In genomic region chr19:42539414-42540189, GRCm38 (mm10) we compare ENCODE assay signal across 10 mouse cellular contexts. TPM values are rescaled to one million over a fixed set of nuclear protein-coding genes. Genes with fewer than 3 reads are reported as not detected.
A peak's percentile ranks its signal among the peaks of the same experiment; 100 is the strongest.
DNase-seq lines count a peak whose midpoint lies in the region; ATAC-seq lines count a peak whose summit lies in the region.
"Had no signal": no experiment of that assay in that cellular context is flagged by ENCODE, and none has a peak within 500 bp of the region (broad histone marks: within the 10 kb centered on the region; RNA-seq: fewer than 3 reads in every experiment).

No protein-coding gene starts in this region.

- H3K4me3 ChIP-seq in embryonic facial prominence, embryonic 14.5 days (ENCODE audit: low read depth, low read length), result no peak overlapping the region
- no peak overlapping the region for H3K4me3 ChIP-seq in embryonic facial prominence, embryonic 10.5 days
- H3K4me3 ChIP-seq in neural tube, embryonic 11.5 days (ENCODE audit: low read depth, low read length), result no peak overlapping the region
- no peak overlapping the region for H3K4me3 ChIP-seq in neural tube, embryonic 15.5 days (replicated peaks)
- no peak overlapping the region for H3K4me3 ChIP-seq in limb, embryonic 13.5 days
- H3K4me3 ChIP-seq in midbrain, embryonic 10.5 days, result no peak overlapping the region
- H3K4me3 ChIP-seq: kidney, embryonic 15.5 days; neural tube, embryonic 12.5 days had no signal

- ATAC-seq in embryonic facial prominence, embryonic 14.5 days (ENCODE audit: low read depth), result no peak
- ATAC-seq in neural tube, embryonic 11.5 days (ENCODE audit: insufficient read depth, low FRiP score, low TSS enrichment), result no peak
- ATAC-seq in neural tube, embryonic 15.5 days (ENCODE audit: low FRiP score), result no peak
- ATAC-seq in limb, embryonic 13.5 days (ENCODE audit: low FRiP score, low read depth), result no peak

- no peaks in the 10 kb centered on the region for H3K36me3 ChIP-seq in embryonic facial prominence, embryonic 14.5 days (ENCODE audit: control insufficient read depth, insufficient read depth, low read length)
- no peaks in the 10 kb centered on the region for H3K36me3 ChIP-seq in embryonic facial prominence, embryonic 10.5 days (replicated peaks)
- no peaks in the 10 kb centered on the region for H3K36me3 ChIP-seq in neural tube, embryonic 11.5 days (ENCODE audit: control insufficient read depth, insufficient read depth, low read length)
- H3K36me3 ChIP-seq in neural tube, embryonic 15.5 days, result no peaks in the 10 kb centered on the region
- H3K36me3 ChIP-seq in limb, embryonic 13.5 days, result no peaks in the 10 kb centered on the region
- H3K36me3 ChIP-seq in midbrain, embryonic 10.5 days, result 0 out of 2 replicates have a peak, but pooled peaks cover 3% of the 10 kb centered on the region
- H3K36me3 ChIP-seq: kidney, embryonic 15.5 days; neural tube, embryonic 12.5 days had no signal

- H3K9ac ChIP-seq in embryonic facial prominence, embryonic 14.5 days (ENCODE audit: low read depth, low read length), result no peak overlapping the region
- H3K9ac ChIP-seq in neural tube, embryonic 11.5 days (ENCODE audit: low read length), result no peak overlapping the region
- H3K9ac ChIP-seq in neural tube, embryonic 15.5 days (replicated peaks), result no peak overlapping the region
- no peak overlapping the region for H3K9ac ChIP-seq in limb, embryonic 13.5 days
- H3K9ac ChIP-seq: kidney, embryonic 15.5 days; neural tube, embryonic 12.5 days had no signal

- H3K27ac ChIP-seq in embryonic facial prominence, embryonic 14.5 days (replicated peaks; ENCODE audit: low read depth, low read length), result no peak overlapping the region
- H3K27ac ChIP-seq in embryonic facial prominence, embryonic 10.5 days (replicated peaks), result no peak overlapping the region
- H3K27ac ChIP-seq in neural tube, embryonic 11.5 days (ENCODE audit: low read depth, low read length), result no peak overlapping the region
- no peak overlapping the region for H3K27ac ChIP-seq in neural tube, embryonic 15.5 days (replicated peaks)
- H3K27ac ChIP-seq in limb, embryonic 13.5 days, result 0 out of 2 replicates have a peak overlapping the region, but pooled peaks have one; percentile 15
- H3K27ac ChIP-seq in midbrain, embryonic 10.5 days (replicated peaks), result no peak overlapping the region
- H3K27ac ChIP-seq: kidney, embryonic 15.5 days; neural tube, embryonic 12.5 days had no signal

- no peak overlapping the region for H3K4me2 ChIP-seq in embryonic facial prominence, embryonic 14.5 days (ENCODE audit: low read depth, low read length)
- no peak overlapping the region for H3K4me2 ChIP-seq in neural tube, embryonic 11.5 days (ENCODE audit: low read depth)
- H3K4me2 ChIP-seq in neural tube, embryonic 15.5 days, result no peak overlapping the region
- H3K4me2 ChIP-seq in limb, embryonic 13.5 days (replicated peaks), result no peak overlapping the region
- H3K4me2 ChIP-seq: kidney, embryonic 15.5 days; neural tube, embryonic 12.5 days had no signal

- peak; percentile 34 for DNase-seq in embryonic facial prominence, embryonic 14.5 days (ENCODE audit: low spot score)
- no peak for DNase-seq in embryonic facial prominence, embryonic 10.5 days (ENCODE audit: low spot score)
- DNase-seq in neural tube, embryonic 11.5 days (ENCODE audit: low spot score), result peak; percentile 16
- DNase-seq in telencephalon, adult 2 months (ENCODE audit: low read depth, low spot score), result peak; percentile 16
- DNase-seq in testis, postnatal 10 days (ENCODE audit: low spot score), result no peak
- DNase-seq in midbrain, embryonic 10.5 days (ENCODE audit: low spot score), result no peak

- H3K9me3 ChIP-seq in embryonic facial prominence, embryonic 14.5 days (ENCODE audit: control insufficient read depth, low read length), result no peaks in the 10 kb centered on the region
- H3K9me3 ChIP-seq in embryonic facial prominence, embryonic 10.5 days, result no peaks in the 10 kb centered on the region
- no peaks in the 10 kb centered on the region for H3K9me3 ChIP-seq in neural tube, embryonic 11.5 days (ENCODE audit: control insufficient read depth, low read length)
- no peaks in the 10 kb centered on the region for H3K9me3 ChIP-seq in neural tube, embryonic 15.5 days (replicated peaks)
- no peaks in the 10 kb centered on the region for H3K9me3 ChIP-seq in limb, embryonic 13.5 days
- no peaks in the 10 kb centered on the region for H3K9me3 ChIP-seq in midbrain, embryonic 10.5 days (replicated peaks)
- H3K9me3 ChIP-seq: kidney, embryonic 15.5 days; neural tube, embryonic 12.5 days had no signal

- peaks cover 5% of the 10 kb centered on the region; the same call in 1 of the 2 replicates for H3K4me1 ChIP-seq in embryonic facial prominence, embryonic 14.5 days (ENCODE audit: control insufficient read depth, insufficient read depth, low read length)
- H3K4me1 ChIP-seq in embryonic facial prominence, embryonic 10.5 days, result 0 out of 2 replicates have a peak, but pooled peaks cover 5% of the 10 kb centered on the region
- H3K4me1 ChIP-seq in neural tube, embryonic 11.5 days (ENCODE audit: control insufficient read depth, insufficient read depth, low read length), result 0 out of 2 replicates have a peak, but pooled peaks cover 6% of the 10 kb centered on the region
- H3K4me1 ChIP-seq in neural tube, embryonic 15.5 days, result peaks cover 7% of the 10 kb centered on the region; the same call in 1 of the 2 replicates
- peaks cover 11% of the 10 kb centered on the region for H3K4me1 ChIP-seq in limb, embryonic 13.5 days
- H3K4me1 ChIP-seq in midbrain, embryonic 10.5 days, result peaks cover 7% of the 10 kb centered on the region; the same call in 1 of the 2 replicates

- 71% methylated on average over 7 of the region's 7 CpGs for WGBS in embryonic facial prominence, embryonic 14.5 days
- 85% methylated on average over 7 of the region's 7 CpGs for WGBS in embryonic facial prominence, embryonic 10.5 days
- WGBS in neural tube, embryonic 11.5 days, result 58% methylated on average over 7 of the region's 7 CpGs
- WGBS in neural tube, embryonic 15.5 days, result 38% methylated on average over 7 of the region's 7 CpGs
- WGBS in limb, embryonic 13.5 days, result 70% methylated on average over 7 of the region's 7 CpGs
- WGBS in midbrain, embryonic 10.5 days, result 88% methylated on average over 7 of the region's 7 CpGs

- no peaks in the 10 kb centered on the region for H3K27me3 ChIP-seq in embryonic facial prominence, embryonic 14.5 days (replicated peaks; ENCODE audit: control insufficient read depth, insufficient read depth, low read length)
- H3K27me3 ChIP-seq in embryonic facial prominence, embryonic 10.5 days (replicated peaks; ENCODE audit: low read depth, poor library complexity, severe bottlenecking), result no peaks in the 10 kb centered on the region
- H3K27me3 ChIP-seq in neural tube, embryonic 11.5 days (ENCODE audit: control insufficient read depth, insufficient read depth, low read length), result no peaks in the 10 kb centered on the region
- H3K27me3 ChIP-seq in neural tube, embryonic 15.5 days (replicated peaks), result no peaks in the 10 kb centered on the region
- H3K27me3 ChIP-seq in limb, embryonic 13.5 days, result no peaks in the 10 kb centered on the region
- no peaks in the 10 kb centered on the region for H3K27me3 ChIP-seq in midbrain, embryonic 10.5 days (ENCODE audit: low read depth, poor library complexity, severe bottlenecking)
- H3K27me3 ChIP-seq: kidney, embryonic 15.5 days; neural tube, embryonic 12.5 days had no signal

RNA-seq across cellular contexts. Expression of gene R3hcc1l, which starts 21.0 kb away (rescaled TPM):
- polyA plus RNA-seq in embryonic facial prominence, embryonic 14.5 days (2014; fragmentation: Nextera tagmentation; extraction: Ambion mirVana), result 19.5 and 23.0 TPM in 2 replicates
- polyA plus RNA-seq in embryonic facial prominence, embryonic 10.5 days (2016; fragmentation: Nextera tagmentation; extraction: Ambion mirVana), result 23.9 and 24.9 TPM in 2 replicates
- polyA plus RNA-seq in neural tube, embryonic 11.5 days (2014; fragmentation: Nextera tagmentation; extraction: Ambion mirVana), result 20.8 and 23.9 TPM in 2 replicates
- polyA plus RNA-seq in neural tube, embryonic 15.5 days (2015; fragmentation: Nextera tagmentation; extraction: Ambion mirVana), result 13.3 and 17.6 TPM in 2 replicates
- 23.0 and 25.6 TPM in 2 replicates for polyA plus RNA-seq in limb, embryonic 13.5 days (2015; fragmentation: Nextera tagmentation; extraction: Ambion mirVana)
- 23.3 and 23.7 TPM in 2 replicates for polyA plus RNA-seq in midbrain, embryonic 10.5 days (2016; fragmentation: Nextera tagmentation; extraction: Ambion mirVana)

Comparison
In these comparisons a context has a peak if more than half of its experiments do, and no peak if none do; other contexts are left out.
1. DNase-seq: peak in embryonic facial prominence, embryonic 14.5 days (single experiment), neural tube, embryonic 11.5 days (single experiment) and telencephalon, adult 2 months (single experiment); none in embryonic facial prominence, embryonic 10.5 days (single experiment), testis, postnatal 10 days (single experiment) and midbrain, embryonic 10.5 days (single experiment).